Mouse (Mus musculus) neutrophil, adult 5-6 weeks (primary cell): Measurements from ENCODE around the gene Spint2. TPM values are rescaled to one million over a fixed set of nuclear protein-coding genes. Genes with fewer than 3 reads are reported as not detected.

Experiments used
- ATAC-seq: fragments of 151-379, 151-347 bp; 2 replicates; pipeline ENCODE4 v1.8.0; 2017; ENCODE audit warnings: mild to moderate bottlenecking, moderate TSS enrichment; ENCODE audit not compliant: insufficient number of reproducible peaks, poor library complexity, low FRiP score, severe bottlenecking; ENCODE audit errors: extremely low read depth
- total RNA-seq: library from RNA; stranded (forward); fragments of 200-1000 nt; gene quantifications from 2 replicates; pipeline ENCODE4 v1.2.3, GENCODE M21; 2017

Spint2 gene
- total RNA-seq, 1 experiment from 2014 or later = 14.3 TPM

DNA sequence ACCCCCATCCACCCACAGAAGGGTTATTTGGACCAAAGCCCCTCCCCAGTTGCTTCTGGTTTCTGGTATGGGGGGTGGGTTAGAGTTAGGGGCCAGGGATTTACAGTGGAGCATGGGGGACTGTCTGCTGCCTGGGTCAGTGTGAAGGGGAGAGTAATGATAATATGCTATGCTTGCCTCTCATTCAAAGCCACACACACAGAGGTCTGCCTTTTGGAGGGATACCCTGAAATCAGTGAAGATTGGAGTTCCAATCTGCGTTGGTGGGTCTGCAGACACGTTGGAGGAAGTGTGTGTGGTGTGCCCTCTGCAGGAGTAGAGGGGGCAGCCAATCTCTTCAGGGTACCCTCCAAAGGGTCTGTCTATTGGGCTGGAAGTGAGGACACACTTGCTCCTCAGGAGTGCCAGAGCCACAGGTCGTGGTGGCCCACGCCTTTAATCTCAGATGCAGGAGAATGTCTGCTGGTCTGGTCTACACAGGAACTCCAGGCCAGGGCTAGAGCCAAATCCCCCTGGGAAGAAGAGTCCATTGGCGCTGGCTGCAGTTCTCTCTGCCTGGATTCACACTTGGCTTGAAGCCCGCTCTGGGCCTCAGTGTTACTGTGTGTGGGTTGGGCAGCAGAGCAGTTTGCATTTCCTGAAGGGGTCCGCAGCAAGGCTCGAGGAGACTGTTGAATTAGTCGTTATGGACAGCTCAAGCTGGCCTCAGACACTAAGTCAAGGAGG is 23.7 kb upstream of the Spint2 start:
- no peak for ATAC-seq

DNA sequence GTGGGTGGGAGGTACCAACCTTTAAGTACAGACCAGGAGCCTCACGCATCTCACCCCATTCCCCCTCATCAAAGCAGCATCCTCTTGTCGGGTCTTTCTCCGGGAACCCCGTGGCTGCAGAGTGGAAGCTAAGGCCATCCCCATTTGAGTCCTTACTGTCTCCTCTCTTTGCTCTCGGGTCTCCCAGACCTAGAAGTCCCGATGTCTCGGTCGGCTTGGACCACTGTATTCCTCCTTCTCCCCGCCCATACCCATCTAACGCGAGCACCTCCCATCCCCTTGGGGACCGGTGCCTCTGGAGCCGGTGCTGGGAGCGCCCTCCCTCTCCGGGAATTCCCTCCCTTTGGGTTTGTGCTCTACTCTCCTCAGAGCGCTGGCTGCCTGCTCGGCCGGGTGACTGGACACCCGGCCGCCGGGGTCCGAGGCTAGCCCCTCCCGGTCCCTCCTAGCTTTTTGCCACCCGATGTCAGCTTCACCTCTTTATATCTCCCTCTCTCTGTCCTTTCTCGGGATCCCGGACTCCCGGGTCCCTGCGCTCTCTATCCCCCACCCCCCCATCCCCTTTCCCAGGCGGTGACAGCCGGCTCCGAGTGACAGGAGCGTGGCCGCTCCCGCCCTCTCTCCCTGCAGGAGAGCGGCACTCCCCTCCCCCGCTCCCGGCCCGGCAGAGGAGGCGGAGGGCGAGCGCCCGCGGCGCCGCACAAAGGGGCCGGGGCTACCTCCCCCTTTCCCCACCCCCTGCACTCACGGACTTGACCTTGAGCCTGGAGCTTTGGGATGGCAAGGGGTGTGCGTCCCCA is 23.0 kb upstream of the Spint2 start:
- no peak for ATAC-seq

DNA sequence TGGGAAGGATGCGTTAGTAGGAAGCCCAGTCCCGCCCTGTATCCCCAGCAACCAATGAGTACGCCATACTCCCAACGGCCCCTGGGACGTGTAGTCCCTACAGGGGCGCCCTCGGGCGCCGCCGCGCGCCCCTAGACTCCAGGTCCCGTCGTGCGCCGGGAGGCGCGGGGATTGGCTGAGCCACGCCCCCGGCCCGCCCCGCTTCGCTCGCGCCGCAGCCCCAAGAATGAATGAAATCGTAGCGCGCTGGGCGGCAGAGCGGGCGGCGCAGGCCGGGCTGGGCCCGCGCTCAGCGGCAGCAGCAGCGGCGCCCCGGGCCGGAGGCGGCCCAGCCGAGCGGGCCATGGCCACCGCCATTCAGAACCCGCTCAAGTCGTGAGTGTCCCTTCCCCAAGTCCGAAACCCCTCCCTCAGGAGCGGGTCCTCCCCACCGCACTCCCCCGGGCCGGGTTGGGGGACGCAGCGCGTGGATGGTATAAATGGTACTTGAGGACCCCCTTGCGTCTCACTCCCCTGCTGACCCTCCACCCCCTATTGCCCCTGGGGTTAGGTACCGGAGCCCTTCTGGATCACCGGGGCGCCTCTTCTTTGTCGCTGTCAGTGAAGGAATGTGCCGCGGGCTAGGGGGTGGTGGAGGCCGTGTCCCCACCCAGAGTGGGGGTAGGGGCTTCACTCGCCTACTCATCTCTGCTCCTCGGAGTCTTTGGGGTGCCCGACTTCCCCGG is 22.2 kb upstream of the Spint2 start, which contains the start of gene Dpf1:
TSS of gene Dpf1 (plus strand) at position 214 of the 725 bp plus-strand sequence.
- ATAC-seq = no peak

DNA sequence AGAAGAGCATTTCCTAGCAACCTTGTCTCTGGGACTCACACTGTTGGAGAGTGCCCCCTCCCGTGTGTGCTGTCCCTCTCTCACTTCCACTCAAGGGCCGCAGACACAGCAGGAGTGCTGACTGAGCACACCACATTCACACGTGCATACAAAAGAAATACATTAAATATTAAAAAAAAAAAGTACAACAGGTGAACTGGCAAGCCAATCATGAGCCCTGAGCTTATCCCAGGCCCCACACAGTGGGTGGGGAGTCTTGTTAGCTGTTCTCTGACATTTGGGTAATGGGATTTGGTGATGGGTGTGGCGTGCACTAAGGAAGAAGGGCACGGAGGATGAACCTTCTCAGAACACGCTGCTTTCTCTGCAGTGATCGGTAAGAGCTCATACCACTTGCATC is 20.9 kb upstream of the Spint2 start:
- no peak for ATAC-seq

DNA sequence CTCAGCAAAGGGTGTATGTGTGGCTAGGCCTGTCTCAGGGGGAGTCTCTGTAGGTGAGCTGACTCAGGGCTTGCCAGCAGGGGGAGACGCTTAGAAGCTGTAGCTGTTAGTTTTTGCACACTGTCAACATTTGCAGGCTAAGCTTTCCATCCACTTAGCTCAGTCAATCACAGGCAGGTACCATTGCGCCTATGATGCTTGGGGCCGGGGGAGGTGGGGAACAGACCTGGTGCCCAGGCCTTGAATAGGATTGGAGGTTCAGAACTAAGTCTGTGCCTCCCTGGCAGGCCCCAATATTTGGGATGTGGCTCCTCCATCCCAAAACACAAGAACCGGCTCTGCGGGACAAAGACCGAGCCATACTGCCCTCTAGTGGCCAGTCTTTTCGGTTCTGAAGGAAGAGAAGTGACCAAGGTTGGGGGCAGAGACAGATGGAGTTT is 19.4 kb upstream of the Spint2 start:
- ATAC-seq = no peak

DNA sequence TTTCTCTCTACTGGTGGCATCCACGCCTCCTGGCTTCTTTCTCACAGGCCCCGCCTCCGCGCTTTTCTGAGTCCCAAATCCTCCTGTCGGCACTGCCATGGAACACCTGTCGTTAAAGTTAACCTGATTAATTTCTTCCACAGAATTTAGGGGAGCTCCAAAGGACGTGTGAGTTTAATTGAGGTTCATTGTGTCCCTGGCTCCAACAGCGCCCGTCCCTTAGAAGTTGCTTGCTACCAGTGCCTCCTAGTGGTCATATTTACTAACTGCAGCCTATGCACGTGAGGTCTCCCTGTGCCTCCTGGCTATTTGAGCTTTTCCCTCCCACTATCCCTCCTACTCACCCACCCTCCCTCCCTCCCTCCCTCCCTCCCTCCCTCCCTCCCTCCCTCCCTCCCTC is 15.3 kb upstream of the Spint2 start:
- ATAC-seq = peak; percentile 71; the same call in 1 of the 2 replicates

DNA sequence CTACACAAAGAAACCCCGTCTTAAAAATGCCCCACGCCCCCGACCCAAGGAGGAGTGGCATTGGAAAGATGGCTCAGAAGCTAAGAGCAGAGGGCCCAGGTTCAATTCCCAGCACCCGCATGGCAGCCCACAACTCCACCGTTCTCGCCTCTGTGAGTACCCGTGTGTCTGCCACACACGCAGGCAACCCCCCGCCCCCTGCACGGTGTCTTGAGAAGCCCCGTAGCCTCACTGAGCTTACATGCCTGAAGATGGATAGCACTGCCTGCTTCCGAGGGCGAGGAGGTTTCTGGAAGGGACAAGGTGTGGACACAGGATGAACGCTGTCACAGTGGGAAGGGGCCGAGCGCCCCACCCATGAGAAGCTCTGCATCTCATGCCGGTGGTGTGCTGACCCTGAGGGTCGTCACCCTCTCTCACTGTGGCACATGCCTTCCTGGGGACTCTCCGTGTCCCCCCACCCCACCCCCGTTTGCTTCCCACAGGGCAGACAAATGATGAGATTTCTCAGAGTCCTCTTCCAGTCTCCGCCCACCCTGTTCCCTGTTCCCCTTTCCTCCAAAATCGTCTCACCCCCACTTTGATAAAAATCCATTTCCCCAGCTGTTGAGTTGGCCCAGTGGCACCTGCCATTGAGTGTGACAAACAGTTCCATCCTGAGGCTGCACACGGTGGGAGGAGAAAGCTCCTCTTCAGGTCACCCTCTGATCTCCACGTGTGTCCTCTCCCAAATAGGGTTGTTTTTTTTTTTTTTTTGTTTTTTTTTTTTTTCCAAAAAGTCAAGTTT is 14.3 kb upstream of the Spint2 start:
- ATAC-seq = no peak

DNA sequence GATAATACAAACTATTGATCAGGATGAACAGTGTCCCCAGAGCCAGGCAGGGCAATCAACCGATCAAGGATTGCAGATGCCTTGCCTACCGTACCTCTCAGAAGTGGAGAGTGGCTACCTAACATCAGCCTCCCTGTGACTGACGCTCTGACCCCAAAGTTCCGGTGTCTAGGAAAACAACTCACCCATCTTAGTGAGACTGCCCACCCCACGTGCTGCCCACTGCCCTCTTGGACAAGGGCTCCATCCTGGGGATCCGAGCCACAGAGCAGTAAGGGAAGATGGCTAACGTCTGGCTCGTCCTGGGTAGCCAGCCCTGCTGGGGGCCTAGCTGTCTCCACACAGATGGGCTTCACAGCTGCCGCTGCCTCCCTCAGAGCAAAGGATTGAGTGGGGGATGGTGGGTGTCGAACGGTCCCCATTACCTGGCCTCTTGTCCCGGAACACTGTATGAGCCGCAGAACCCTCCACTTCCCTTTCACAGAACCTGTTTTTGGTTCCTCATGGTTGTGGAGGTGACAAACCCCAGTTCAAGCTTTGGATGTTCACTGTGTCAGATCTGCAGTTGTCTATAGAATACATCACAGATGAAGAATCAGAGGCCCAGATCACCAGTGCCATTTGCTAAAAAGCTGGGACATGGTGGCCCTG is 12.5 kb upstream of the Spint2 start:
- no peak for ATAC-seq

DNA sequence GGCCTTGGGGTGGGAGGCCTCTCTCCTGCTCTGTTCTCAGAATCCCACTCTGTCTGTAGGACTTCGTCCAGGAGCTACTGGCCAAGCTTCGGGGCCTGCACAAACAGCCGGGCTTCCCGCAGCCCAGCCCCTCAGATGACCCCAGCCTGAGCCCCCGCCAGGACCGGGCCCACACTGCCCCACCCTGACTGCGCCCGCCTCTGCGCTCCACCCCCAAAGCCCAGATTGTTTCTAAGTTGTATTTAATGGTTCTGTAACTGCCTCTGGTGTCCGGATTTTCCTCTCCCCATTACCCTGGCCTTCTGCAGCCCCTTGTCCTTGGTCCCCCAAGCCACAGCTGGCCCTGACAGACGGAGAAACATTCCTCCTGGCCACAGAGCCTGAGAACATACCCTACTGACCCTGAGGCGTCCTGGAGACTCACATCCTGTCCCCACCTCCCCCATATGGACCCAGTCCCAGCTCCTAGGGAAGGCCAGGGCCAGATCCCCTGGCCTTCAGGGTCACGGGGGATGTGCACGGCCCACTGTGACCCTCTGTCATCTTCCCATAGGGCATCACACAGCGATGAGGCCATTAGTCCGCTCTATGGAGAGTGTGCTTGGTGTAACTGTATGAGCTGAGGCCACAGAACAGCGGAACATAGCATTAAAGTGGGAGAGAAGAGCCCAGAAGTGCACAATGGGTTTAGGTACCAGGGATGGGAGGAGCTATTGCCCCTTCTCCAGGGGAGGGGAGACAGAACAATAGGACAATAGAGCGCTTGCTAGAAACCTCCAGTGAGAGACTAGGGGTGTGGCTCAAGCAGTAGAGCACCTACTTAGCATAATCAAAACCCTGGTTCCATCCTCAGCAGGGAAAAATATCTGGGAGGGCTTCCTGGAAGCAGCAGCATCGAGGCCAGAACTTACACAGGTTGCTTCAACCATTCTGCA is 11.7 kb upstream of the Spint2 start:
- no peak for ATAC-seq

DNA sequence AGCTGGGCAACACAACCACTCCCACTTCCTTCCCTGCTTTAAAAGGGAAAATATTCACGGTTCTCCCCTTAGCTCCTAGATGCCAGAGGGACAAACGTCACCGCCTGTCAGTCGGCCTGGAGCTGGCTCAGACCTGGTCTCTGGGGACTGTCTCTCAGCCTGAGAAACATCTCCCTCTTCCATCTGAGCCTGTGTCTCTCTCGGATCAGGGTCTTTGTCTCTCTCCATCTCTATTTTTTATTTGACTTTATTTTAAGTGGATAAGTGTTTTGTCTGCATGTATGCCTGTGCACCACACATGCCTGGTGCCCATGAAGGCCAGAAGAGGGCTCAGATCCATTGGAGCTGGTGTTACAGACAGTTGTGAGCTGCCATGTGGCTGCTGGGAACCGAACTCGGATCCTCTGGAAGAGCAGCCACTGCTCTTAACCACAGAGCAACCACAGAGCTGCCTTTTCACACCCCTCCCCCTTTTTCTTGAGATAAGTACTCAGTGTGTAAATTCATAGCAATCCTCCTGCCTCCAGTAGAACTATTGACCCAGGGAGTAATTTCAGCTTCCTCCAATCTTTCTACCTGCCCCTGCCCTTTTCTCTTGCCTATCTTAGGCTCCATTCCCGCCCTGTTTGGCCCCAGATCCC is 10.9 kb upstream of the Spint2 start:
- ATAC-seq = no peak

DNA sequence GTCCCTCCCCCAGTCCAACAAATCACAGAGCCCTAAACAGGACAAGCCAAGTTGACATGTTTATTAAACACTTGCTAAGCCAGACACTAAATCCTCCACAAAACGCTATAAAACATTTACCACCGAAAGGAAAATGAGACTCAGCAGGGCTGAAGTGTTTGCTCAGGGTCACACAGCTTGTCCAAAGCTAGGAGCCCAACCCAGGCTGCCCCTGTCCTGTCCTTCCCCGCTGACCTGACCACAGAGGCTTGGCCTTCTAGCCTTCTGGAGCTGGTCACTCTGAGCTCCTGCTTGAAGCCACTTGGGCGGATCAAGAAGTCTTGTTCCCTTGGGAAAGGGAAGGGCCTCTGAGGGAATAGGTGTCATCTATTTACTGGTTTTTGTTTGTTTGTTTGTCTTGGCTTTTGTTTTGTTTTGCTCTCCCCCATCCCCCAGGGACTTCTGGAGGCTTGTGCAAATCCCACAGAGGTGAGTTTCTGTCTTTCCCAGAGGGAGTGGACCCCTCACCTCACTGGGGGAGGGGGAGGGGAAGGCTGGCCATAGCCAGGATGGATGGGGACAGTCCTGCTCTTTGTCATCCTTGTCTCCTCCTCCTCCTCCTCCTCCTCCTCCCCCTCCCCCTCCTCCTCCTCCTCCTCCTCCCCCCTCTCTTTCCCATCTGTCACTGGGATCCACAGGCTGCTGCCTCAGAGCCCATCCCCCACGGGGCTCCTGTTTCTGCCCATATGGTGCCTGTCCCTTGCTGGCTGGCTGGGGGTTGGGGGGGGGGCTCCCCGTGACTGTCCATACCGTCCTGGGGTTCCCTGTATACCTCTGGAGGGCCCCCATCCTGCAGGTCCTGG is 10.1 kb upstream of the Spint2 start:
- ATAC-seq = no peak

DNA sequence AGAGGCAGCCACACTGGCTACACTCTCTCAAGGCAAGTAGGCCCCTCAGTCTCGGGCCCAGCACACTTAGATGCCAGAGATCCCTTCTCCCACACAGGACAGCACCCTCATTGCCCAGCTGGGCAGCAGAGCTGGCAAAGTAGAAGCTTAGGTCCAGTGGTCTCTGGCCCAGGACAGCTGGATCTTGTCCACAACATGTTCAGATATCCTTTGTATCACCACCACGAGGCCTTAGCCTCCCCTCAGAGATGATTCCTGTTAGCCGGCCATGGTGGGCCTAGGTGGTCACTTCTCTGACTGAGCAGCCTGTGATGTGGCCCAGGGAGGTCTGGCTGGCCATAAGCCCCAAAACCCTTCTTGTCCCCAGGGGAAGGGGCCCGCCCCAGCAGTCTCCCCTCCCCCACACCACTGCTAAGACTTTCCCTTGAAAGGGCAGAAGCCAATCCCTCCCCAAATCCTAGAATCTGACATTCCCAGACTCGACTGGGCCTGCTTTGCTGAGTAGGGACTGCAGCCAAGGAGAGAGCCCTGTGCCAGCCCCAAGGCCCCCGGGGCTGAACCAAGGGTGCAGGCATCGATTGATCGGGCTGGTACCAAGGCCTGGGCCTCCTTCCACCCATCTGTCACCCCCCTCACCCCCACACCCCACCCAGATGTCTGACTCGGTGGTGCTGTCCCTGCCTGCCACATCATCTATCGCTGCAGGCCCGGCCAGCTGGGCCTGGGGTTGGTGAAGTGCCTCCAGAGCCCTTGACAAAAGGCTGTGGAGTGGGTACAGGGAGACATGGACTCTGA is 9.2 kb upstream of the Spint2 start:
- no peak for ATAC-seq

DNA sequence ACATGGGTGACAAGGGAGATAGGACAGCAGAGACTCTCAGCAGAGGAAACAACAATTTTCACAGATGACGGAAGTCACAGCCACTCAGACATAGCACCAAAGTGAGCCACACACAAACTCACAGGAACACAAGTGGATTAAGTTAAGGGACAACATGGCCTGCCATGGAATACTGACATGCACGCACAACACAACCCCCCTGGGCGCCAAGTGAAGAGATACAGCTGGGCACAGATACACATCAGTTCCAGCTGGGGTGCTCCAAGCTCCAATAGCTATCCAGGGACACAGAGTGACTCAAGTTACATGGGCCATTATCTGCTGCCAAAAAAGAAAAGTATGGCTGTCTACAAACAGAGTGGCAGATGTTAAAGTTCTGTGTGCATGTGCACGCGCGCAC is 8.1 kb upstream of the Spint2 start:
- ATAC-seq = no peak

DNA sequence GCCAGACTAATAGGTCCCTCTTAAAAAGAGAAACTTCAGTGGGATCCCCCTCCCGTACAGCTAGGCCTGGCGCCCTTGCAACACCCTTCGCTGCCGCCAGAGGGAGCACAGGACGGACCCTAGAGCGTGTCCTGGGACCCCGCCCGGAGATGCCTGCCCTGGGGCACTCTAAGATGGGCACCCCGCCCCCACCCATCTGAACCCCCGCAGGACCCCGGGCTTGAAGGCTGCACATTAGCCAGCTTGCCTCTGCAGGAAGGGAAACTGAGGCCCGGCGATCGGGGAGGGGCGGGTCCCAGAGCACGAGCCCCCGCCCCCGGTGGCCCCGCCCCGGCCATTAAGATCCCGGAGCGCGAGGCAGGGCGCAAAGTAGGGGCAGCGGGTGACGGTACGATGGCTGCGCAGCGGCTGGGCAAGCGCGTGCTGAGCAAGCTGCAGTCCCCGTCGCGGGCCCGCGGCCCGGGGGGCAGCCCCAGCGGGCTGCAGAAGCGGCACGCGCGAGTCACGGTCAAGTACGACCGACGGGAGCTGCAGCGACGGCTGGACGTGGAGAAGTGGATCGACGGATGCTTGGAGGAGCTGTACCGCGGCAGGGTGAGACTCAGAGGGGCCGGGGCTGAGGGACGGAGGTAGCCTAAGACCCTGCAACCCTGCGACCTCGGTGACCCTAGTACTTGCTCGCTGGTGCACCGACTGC is 7.4 kb upstream of the Spint2 start, which contains the start of gene Ppp1r14a:
TSS of gene Ppp1r14a (plus strand) at position 367 of the 697 bp plus-strand sequence.
- ATAC-seq = peak; percentile 44; the same call in 1 of the 2 replicates

DNA sequence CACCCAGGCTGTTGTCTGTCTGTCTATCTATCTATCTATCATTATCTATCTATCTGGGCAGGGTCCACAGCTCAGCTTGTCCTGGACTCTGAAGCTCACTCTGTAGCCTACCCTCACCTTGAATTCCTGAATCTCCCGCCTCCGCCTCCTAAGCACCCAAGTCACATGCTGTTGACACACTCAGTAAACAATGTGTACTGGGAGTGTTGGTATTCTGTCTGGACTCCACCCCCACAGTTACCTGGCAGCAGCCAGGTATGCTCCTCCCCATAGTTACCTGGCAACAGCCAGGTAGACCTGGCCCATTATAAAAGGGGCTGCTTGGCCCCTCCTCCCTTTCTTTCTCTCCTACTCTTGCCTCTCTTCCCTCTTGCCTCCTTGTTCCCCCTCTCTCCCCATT is 6.4 kb upstream of the Spint2 start:
- no peak for ATAC-seq
